Mouse (Mus musculus) testis, adult 2 months (tissue): Measurements from ENCODE around the gene Cbr3. TPM values are rescaled to one million over a fixed set of nuclear protein-coding genes. Genes with fewer than 3 reads are reported as not detected.

Source experiments
- H3K27ac ChIP-seq: fragments of 200-500 bp; 2 replicates; pipeline ENCODE4 v1.5.1; 2012; ENCODE audit warnings: low read depth, low read length; ENCODE audit not compliant: control insufficient read depth, insufficient read depth
- H3K27me3 ChIP-seq: fragments of 200-500 bp; 2 replicates; pipeline ENCODE4 v1.6.1; 2012; ENCODE audit warnings: mild to moderate bottlenecking, low read length, moderate library complexity; ENCODE audit not compliant: control insufficient read depth, insufficient read depth
- H3K36me3 ChIP-seq: fragments of 200-500 bp; 2 replicates; pipeline ENCODE4 v1.6.1; 2012; ENCODE audit warnings: mild to moderate bottlenecking, low read length; ENCODE audit not compliant: control insufficient read depth, insufficient read depth
- H3K4me1 ChIP-seq: fragments of 200-500 bp; 2 replicates; pipeline ENCODE4 v1.6.1; 2012; ENCODE audit warnings: low read length; ENCODE audit not compliant: control insufficient read depth, insufficient read depth
- H3K4me3 ChIP-seq: fragments of 200-500 bp; 2 replicates; pipeline ENCODE4 v1.5.1; 2012; ENCODE audit warnings: low read depth, mild to moderate bottlenecking, low read length, moderate library complexity, mixed read lengths; ENCODE audit not compliant: control insufficient read depth
- CTCF ChIP-seq: fragments of 200-500 bp; IDR thresholded peaks from 2 replicates; pipeline ENCODE4 v1.5.1; 2012; ENCODE audit warnings: low read depth, mild to moderate bottlenecking, inconsistent platforms, low read length, moderate library complexity; ENCODE audit not compliant: control insufficient read depth, insufficient read depth, insufficient replicate concordance
- POLR2A ChIP-seq: fragments of 200-500 bp; IDR thresholded peaks from 2 replicates; pipeline ENCODE4 v1.6.1; 2012; ENCODE audit warnings: low read depth, mild to moderate bottlenecking, inconsistent platforms, low read length, moderate library complexity; ENCODE audit not compliant: control insufficient read depth
- polyA plus RNA-seq: library from polyadenylated mRNA; depleted of rRNA; stranded (reverse); fragments of >200 nt; gene quantifications from 2 replicates; pipeline ENCODE4 v1.2.3, GENCODE M21; 2012

Cbr3 gene
- polyA plus RNA-seq, 1 experiment, result 1.3 TPM

DNA sequence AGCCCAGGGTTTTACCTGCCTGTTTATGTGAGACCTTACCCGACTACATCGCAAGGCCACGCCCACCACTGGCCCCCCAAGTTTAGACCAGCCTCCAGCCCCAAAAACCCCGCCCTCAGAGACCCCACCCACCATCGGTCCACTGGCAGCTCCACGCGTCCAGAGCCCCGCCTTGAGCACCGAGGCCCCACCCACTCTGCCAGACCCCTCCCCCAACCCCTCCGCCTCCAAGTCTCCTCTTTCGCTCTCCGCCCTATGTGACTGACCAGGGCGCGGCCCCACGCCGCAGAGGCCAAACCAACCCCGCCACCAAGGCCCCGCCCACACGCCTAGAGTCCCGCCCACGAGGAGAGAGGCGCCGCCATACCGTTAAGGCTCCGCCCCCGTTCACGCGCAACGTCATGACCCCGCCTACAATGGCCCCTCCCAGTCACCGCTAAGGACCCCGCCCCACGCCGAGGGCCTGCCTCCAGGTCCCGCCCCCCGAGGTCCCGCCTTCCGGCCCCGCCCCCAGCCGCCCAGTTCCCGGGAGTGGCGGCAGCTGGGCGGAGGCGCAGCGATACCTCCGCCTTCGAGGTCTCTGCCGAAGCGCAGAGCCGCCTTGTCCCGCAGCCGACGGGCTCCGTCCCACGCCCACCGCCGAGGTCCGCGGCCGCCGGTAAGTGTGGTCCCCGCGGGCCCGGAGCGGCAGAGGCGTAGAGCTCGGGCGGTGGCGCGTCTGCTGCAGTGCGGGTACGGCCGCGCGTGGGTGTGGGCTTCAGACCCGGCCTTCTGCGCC, 28.6 kb downstream of the Cbr3 start, which contains the start of gene Dop1b:
Gene Dop1b, plus strand, starts transcription at position 494 of the 778 bp plus-strand sequence.
- Histone ChIP-seq H3K27me3 (no peaks in the 10 kb centered on the region), H3K27ac (peak within 1 kb of the TSS; percentile 83), H3K36me3 (no peaks in the 10 kb centered on the region), H3K4me1 (peaks cover 6% of the 10 kb centered on the region), H3K4me3 (peak within 1 kb of the TSS; percentile 96)
- no peak for TF ChIP-seq CTCF
- TF ChIP-seq POLR2A, result peak; percentile 78

DNA sequence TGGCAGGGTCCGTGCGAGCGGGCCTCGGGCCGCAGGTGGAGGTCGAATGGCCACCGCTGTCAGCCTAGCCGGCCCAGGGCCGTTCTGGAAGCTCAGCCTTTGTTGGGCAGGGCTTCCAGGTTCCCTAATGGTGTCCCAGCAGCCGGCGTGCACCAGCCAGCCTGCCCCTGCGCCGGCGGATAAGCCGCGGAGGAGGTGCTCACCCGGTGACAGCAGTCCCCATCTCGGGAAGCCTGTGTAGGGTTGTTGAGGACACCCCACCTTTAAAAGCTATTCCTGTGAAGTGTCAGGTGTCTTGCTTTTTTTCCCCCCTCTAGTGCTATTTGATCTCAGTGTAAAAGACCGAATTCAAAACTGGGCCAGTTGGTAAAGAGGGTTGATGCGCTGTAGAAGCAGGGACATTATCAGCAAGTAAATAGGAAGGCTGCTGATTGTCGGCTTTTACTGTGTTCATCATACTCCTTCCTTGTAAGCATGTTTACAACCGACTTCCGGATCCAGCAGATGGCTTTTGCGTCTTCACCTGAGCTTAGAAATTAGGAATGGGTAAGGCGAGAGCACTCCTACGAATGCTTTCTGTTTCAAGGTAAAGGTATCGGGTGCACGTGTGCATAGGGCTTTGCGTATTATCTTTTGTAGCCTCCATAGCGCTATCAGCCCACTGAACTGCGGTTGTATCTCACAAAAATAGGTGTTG, 29.3 kb downstream of the Cbr3 start:
- no peaks in the 10 kb centered on the region for H3K36me3 ChIP-seq
- TF ChIP-seq POLR2A (no peak), CTCF (no peak)
- no peaks in the 10 kb centered on the region for H3K27me3 ChIP-seq
- H3K4me3 ChIP-seq, result peak overlapping the region; percentile 95
- peaks cover 6% of the 10 kb centered on the region for H3K4me1 ChIP-seq
- peak overlapping the region; percentile 34 for H3K27ac ChIP-seq

DNA sequence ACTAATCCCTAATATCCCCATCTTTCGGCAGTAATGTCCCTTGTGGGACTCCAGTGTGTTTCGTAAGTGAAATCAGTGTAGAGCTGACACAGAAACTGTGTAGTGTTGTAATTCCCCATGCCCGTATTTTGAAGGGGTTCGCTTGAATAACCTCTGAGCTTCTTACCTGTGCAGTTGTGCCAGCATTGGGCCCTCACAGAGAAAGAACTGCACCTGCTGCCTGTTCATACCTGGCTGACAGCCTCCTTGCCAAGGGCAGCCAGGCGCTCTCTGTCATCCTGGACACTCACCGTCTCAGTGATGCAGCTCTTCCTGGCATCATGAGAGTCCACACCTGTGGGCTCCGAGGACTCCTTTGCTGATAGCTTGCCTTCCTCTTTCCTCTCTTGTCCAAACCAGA, 30.0 kb downstream of the Cbr3 start:
- Histone ChIP-seq H3K4me1 (peaks cover 6% of the 10 kb centered on the region), H3K4me3 (peak overlapping the region; percentile 95), H3K27ac (no peak overlapping the region), H3K27me3 (no peaks in the 10 kb centered on the region), H3K36me3 (no peaks in the 10 kb centered on the region)
- no peak for TF ChIP-seq POLR2A
- TF ChIP-seq CTCF, result no peak

DNA sequence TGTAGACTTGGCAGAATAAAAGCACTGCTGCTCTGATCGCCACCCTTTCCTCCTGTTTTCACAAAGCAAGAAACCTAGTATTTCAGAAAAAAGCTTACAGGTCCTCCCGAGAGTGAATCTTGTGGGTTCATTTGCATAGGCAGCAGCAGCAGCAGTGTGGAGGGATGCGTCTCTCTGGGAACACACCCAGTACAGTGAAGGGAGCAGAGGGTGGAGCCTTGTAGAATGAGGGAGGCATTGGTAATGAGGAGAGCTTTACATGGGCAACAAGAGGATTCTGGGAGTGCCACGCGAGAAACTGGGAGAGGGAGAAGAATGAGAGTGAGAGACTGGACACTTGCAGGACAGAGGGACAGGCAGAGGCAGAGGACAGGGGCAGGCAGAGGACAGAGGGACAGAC, 31.4 kb downstream of the Cbr3 start:
- H3K4me1 ChIP-seq, result peaks cover 6% of the 10 kb centered on the region
- no peak for TF ChIP-seq POLR2A
- no peak for TF ChIP-seq CTCF
- H3K27ac ChIP-seq, result no peak overlapping the region
- H3K36me3 ChIP-seq, result no peaks in the 10 kb centered on the region
- no peak overlapping the region for H3K4me3 ChIP-seq
- no peaks in the 10 kb centered on the region for H3K27me3 ChIP-seq

DNA sequence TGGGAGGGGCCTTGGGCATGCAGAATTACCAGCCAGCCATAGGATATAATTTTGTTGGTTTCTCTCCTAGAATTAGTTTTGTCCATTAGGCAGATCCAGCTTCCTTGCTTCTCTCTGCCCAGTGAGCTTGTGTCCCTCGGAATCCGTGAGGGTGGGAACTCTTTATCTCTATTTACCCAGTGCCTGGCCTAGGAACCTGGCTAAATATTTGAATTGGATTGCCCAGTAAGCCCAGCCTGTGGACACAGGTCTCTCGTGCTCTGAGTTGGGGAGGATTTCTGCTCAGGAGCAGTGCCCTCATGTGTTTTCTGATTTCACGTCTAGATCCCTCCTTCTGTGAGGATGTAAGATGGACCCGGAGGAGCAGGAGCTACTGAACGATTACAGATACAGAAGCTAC, 32.8 kb downstream of the Cbr3 start:
- no peaks in the 10 kb centered on the region for H3K27me3 ChIP-seq
- no peak overlapping the region for H3K4me3 ChIP-seq
- peaks cover 5% of the 10 kb centered on the region for H3K4me1 ChIP-seq
- H3K27ac ChIP-seq, result no peak overlapping the region
- no peaks in the 10 kb centered on the region for H3K36me3 ChIP-seq
- TF ChIP-seq CTCF, result no peak

DNA sequence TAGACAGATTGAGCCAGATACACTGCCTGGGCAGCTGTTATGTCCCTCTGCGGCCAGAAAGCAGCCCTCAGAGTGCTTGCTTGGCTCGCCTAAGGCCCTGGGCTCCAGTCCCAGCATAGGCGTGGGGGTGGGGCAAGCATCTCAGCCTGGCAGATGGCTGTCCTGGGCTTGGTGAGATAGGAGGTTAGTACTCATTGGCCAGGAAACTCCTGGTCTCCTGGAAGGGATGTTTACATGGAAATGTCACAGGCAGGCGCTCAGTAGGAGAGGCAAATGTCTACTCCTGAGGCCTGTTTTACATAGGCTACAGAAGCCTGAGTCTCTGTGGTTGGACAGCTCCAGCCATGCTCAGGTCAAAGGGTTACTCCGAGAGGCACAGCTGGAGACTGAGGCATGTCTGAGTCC, 34.3 kb downstream of the Cbr3 start:
- H3K4me1 ChIP-seq, result peaks cover 3% of the 10 kb centered on the region
- H3K27me3 ChIP-seq, result no peaks in the 10 kb centered on the region
- no peak overlapping the region for H3K4me3 ChIP-seq
- no peak for TF ChIP-seq CTCF
- TF ChIP-seq POLR2A, result no peak
- H3K36me3 ChIP-seq, result no peaks in the 10 kb centered on the region
- no peak overlapping the region for H3K27ac ChIP-seq

DNA sequence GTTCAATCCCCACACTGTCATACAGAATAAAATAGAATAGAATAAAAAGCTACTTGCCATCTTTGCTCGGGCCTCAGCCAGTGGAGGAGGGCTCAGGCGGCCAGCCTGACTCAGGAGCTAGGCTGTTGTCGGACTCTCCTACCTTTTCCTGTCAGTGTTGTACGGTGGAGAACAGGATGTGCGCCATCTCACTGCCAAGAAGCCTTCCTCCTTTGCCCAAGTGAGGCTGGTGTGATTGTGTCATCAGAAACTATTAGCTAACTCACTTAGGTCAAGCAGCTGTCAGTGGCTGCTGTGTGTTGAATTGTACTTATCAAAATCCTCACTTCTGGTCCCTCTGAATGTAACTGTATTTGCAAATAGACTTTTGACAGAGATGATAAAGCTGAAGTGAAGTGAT, 38.8 kb downstream of the Cbr3 start:
- TF ChIP-seq CTCF, result no peak
- no peak for TF ChIP-seq POLR2A
- Histone ChIP-seq H3K36me3 (no peaks in the 10 kb centered on the region), H3K4me3 (no peak overlapping the region), H3K27ac (no peak overlapping the region), H3K4me1 (no peaks in the 10 kb centered on the region), H3K27me3 (no peaks in the 10 kb centered on the region)
